ENCODE assay signal across 8 mouse cellular contexts in genomic region chr6:94640297-94640696, GRCm38 (mm10). TPM values are rescaled to one million over a fixed set of nuclear protein-coding genes. Genes with fewer than 3 reads are reported as not detected.
DNase-seq lines count a peak whose midpoint lies in the region; ATAC-seq and TF ChIP-seq lines count a peak whose summit lies in the region.

No protein-coding gene starts in this region.

- no peak overlapping the region for H3K9ac ChIP-seq in kidney, postnatal 0 days (ENCODE audit: low read depth, low read length)
- H3K9ac ChIP-seq in embryonic facial prominence, embryonic 11.5 days (replicated peaks; ENCODE audit: low read length), result no peak overlapping the region
- no peak overlapping the region for H3K9ac ChIP-seq in hindbrain, embryonic 16.5 days (ENCODE audit: low read depth, low read length)
- H3K9ac ChIP-seq in stomach, embryonic 16.5 days (ENCODE audit: low read length), result no peak overlapping the region
- no peak overlapping the region for H3K9ac ChIP-seq in kidney, embryonic 16.5 days (replicated peaks; ENCODE audit: low read length)

- no peak for TF ChIP-seq CTCF in kidney, postnatal 0 days (IDR thresholded peaks at IDR 0.05; ENCODE audit: low read depth)
- no peak for TF ChIP-seq CTCF in kidney, adult 2 months (conservative IDR thresholded peaks at IDR 0.05; ENCODE audit: insufficient read depth, insufficient read length, low read depth, low read length)

- no peak overlapping the region for H3K27ac ChIP-seq in kidney, postnatal 0 days
- no peak overlapping the region for H3K27ac ChIP-seq in kidney, adult 2 months (ENCODE audit: insufficient read depth, low read depth, low read length)
- no peak overlapping the region for H3K27ac ChIP-seq in embryonic facial prominence, embryonic 11.5 days (replicated peaks; ENCODE audit: low read depth, low read length)
- H3K27ac ChIP-seq in hindbrain, embryonic 16.5 days (ENCODE audit: low read depth, low read length), result peak overlapping the region; percentile 49; the same call in 1 of the 2 replicates
- peak overlapping the region; percentile 53 for H3K27ac ChIP-seq in stomach, embryonic 16.5 days (ENCODE audit: low read length)
- H3K27ac ChIP-seq in kidney, embryonic 16.5 days (ENCODE audit: low read length), result no peak overlapping the region

- 23% methylated on average over 7 of the region's 7 CpGs for whole genome bisulfite sequencing in kidney, postnatal 0 days
- WGBS in kidney, adult 2 months, result 42% methylated on average over 7 of the region's 7 CpGs
- 19% methylated on average over 7 of the region's 7 CpGs for WGBS in embryonic facial prominence, embryonic 11.5 days
- WGBS in hindbrain, embryonic 16.5 days, result 24% methylated on average over 7 of the region's 7 CpGs
- 23% methylated on average over 7 of the region's 7 CpGs for WGBS in stomach, embryonic 16.5 days
- 19% methylated on average over 7 of the region's 7 CpGs for WGBS in kidney, embryonic 16.5 days

- H3K4me2 ChIP-seq in kidney, postnatal 0 days (ENCODE audit: low read length), result no peak overlapping the region
- no peak overlapping the region for H3K4me2 ChIP-seq in embryonic facial prominence, embryonic 11.5 days (ENCODE audit: low read depth, low read length)
- no peak overlapping the region for H3K4me2 ChIP-seq in hindbrain, embryonic 16.5 days (ENCODE audit: low read length)
- no peak overlapping the region for H3K4me2 ChIP-seq in stomach, embryonic 16.5 days (ENCODE audit: low read depth, low read length)
- H3K4me2 ChIP-seq in kidney, embryonic 16.5 days (replicated peaks; ENCODE audit: low read depth, low read length), result no peak overlapping the region

- H3K27me3 ChIP-seq in kidney, postnatal 0 days (ENCODE audit: insufficient read depth, low read length), result no peaks in the 10 kb centered on the region
- no peaks in the 10 kb centered on the region for H3K27me3 ChIP-seq in kidney, adult 2 months (replicated peaks; ENCODE audit: control insufficient read depth, insufficient read depth, low read length)
- H3K27me3 ChIP-seq in embryonic facial prominence, embryonic 11.5 days (ENCODE audit: control insufficient read depth, insufficient read depth, low read length), result no peaks in the 10 kb centered on the region
- no peaks in the 10 kb centered on the region for H3K27me3 ChIP-seq in hindbrain, embryonic 16.5 days (replicated peaks; ENCODE audit: control insufficient read depth, insufficient read depth, low read length)
- H3K27me3 ChIP-seq in stomach, embryonic 16.5 days (ENCODE audit: control insufficient read depth, insufficient read depth, low read length), result no peaks in the 10 kb centered on the region
- no peaks in the 10 kb centered on the region for H3K27me3 ChIP-seq in kidney, embryonic 16.5 days (ENCODE audit: insufficient read depth, low read length)

- H3K9me3 ChIP-seq in kidney, postnatal 0 days (replicated peaks; ENCODE audit: low read length), result no peaks in the 10 kb centered on the region
- H3K9me3 ChIP-seq in embryonic facial prominence, embryonic 11.5 days (replicated peaks; ENCODE audit: control insufficient read depth, low read length), result no peaks in the 10 kb centered on the region
- H3K9me3 ChIP-seq in hindbrain, embryonic 16.5 days (ENCODE audit: control insufficient read depth, low read length), result no peaks in the 10 kb centered on the region
- no peaks in the 10 kb centered on the region for H3K9me3 ChIP-seq in stomach, embryonic 16.5 days (replicated peaks; ENCODE audit: control insufficient read depth, low read length)
- no peaks in the 10 kb centered on the region for H3K9me3 ChIP-seq in kidney, embryonic 16.5 days (ENCODE audit: low read length)

- no peak for TF ChIP-seq POLR2A in kidney, adult 2 months (IDR thresholded peaks at IDR 0.05; ENCODE audit: low read depth, low read length)

- no peak overlapping the region for H3K4me3 ChIP-seq in kidney, postnatal 0 days (replicated peaks; ENCODE audit: low read depth, low read length)
- H3K4me3 ChIP-seq in kidney, adult 2 months (ENCODE audit: insufficient read depth, low read depth, low read length), result no peak overlapping the region
- no peak overlapping the region for H3K4me3 ChIP-seq in embryonic facial prominence, embryonic 11.5 days (ENCODE audit: low read depth, low read length)
- H3K4me3 ChIP-seq in hindbrain, embryonic 16.5 days (ENCODE audit: low read length), result no peak overlapping the region
- no peak overlapping the region for H3K4me3 ChIP-seq in stomach, embryonic 16.5 days (replicated peaks; ENCODE audit: low read length)
- no peak overlapping the region for H3K4me3 ChIP-seq in kidney, embryonic 16.5 days (ENCODE audit: low read length)

- H3K4me1 ChIP-seq in kidney, postnatal 0 days (replicated peaks; ENCODE audit: insufficient read depth, low read length), result peaks cover 4% of the 10 kb centered on the region; the same call in 1 of the 2 replicates
- H3K4me1 ChIP-seq in kidney, adult 2 months (ENCODE audit: control insufficient read depth, insufficient read depth, low read length), result peaks cover 4% of the 10 kb centered on the region
- H3K4me1 ChIP-seq in embryonic facial prominence, embryonic 11.5 days (ENCODE audit: control insufficient read depth, insufficient read depth, low read length), result no peaks in the 10 kb centered on the region; the same call in 1 of the 2 replicates
- peaks cover 6% of the 10 kb centered on the region for H3K4me1 ChIP-seq in hindbrain, embryonic 16.5 days (ENCODE audit: control insufficient read depth, insufficient read depth, low read depth, low read length)
- peaks cover 41% of the 10 kb centered on the region for H3K4me1 ChIP-seq in stomach, embryonic 16.5 days (ENCODE audit: control insufficient read depth, insufficient read depth, low read length)
- peaks cover 20% of the 10 kb centered on the region for H3K4me1 ChIP-seq in kidney, embryonic 16.5 days (ENCODE audit: insufficient read depth, low read length)

- no peaks in the 10 kb centered on the region; the same call in 1 of the 2 replicates for H3K36me3 ChIP-seq in kidney, postnatal 0 days (ENCODE audit: insufficient read depth, low read length)
- no peaks in the 10 kb centered on the region for H3K36me3 ChIP-seq in kidney, adult 2 months (ENCODE audit: control insufficient read depth, insufficient read depth, low read length)
- no peaks in the 10 kb centered on the region for H3K36me3 ChIP-seq in embryonic facial prominence, embryonic 11.5 days (replicated peaks; ENCODE audit: control insufficient read depth, insufficient read depth, low read depth, low read length)
- no peaks in the 10 kb centered on the region for H3K36me3 ChIP-seq in hindbrain, embryonic 16.5 days (ENCODE audit: control insufficient read depth, insufficient read depth, low read length)
- H3K36me3 ChIP-seq in stomach, embryonic 16.5 days (ENCODE audit: control insufficient read depth, insufficient read depth, low read length), result no peaks in the 10 kb centered on the region
- no peaks in the 10 kb centered on the region for H3K36me3 ChIP-seq in kidney, embryonic 16.5 days (ENCODE audit: insufficient read depth, low read length)

- DNase-seq in kidney, postnatal 0 days (ENCODE audit: low spot score), result peak; percentile 61
- no peak for DNase-seq in kidney, adult 2 months
- peak; percentile 59 for DNase-seq in adrenal gland, postnatal 14 days
- DNase-seq in embryonic facial prominence, embryonic 11.5 days (ENCODE audit: low spot score), result peak; percentile 45
- DNase-seq in spleen, adult 18-20 months, result no peak

- peak; percentile 36; the same call in 1 of the 2 replicates for ATAC-seq in kidney, postnatal 0 days (replicated peaks; ENCODE audit: low FRiP score, low read depth)
- ATAC-seq in embryonic facial prominence, embryonic 11.5 days (replicated peaks; ENCODE audit: insufficient number of reproducible peaks, low FRiP score, low TSS enrichment, low read depth), result no peak
- peak; percentile 66 for ATAC-seq in hindbrain, embryonic 16.5 days
- no peak for ATAC-seq in stomach, embryonic 16.5 days (ENCODE audit: insufficient read depth, low FRiP score)
- no peak; the same call in 1 of the 2 replicates for ATAC-seq in kidney, embryonic 16.5 days (ENCODE audit: low FRiP score, low TSS enrichment)

RNA-seq across cellular contexts. Expression of gene Lrig1, which starts 59.7 kb away (rescaled TPM):
- polyA plus RNA-seq in kidney, postnatal 0 days (2015; fragmentation: Nextera tagmentation; extraction: Ambion mirVana), result 6.1 and 8.3 TPM in 2 replicates
- polyA plus RNA-seq in kidney, adult 2 months (2012; rRNA removed), result 12.1 and 14.1 TPM in 2 replicates
- total RNA-seq in adrenal gland, postnatal 14 days (2021), result 18.5 and 19.1 TPM in 2 replicates
- 15.1 and 17.2 TPM in 2 replicates for polyA plus RNA-seq in embryonic facial prominence, embryonic 11.5 days (2014; fragmentation: Nextera tagmentation; extraction: Ambion mirVana)
- 18.7 and 22.7 TPM in 2 replicates for polyA plus RNA-seq in hindbrain, embryonic 16.5 days (2015; fragmentation: Nextera tagmentation; extraction: Ambion mirVana)
- 18.3 and 24.0 TPM in 2 replicates for polyA plus RNA-seq in stomach, embryonic 16.5 days (2015; fragmentation: Nextera tagmentation; extraction: Ambion mirVana)
- 6.3 and 7.4 TPM in 2 replicates for polyA plus RNA-seq in kidney, embryonic 16.5 days (2015; fragmentation: Nextera tagmentation; extraction: Ambion mirVana)

Comparison
In these comparisons a context has a peak if more than half of its experiments do, and no peak if none do; other contexts are left out.
1. ATAC-seq: peak in kidney, postnatal 0 days (single experiment) and hindbrain, embryonic 16.5 days (single experiment); none in embryonic facial prominence, embryonic 11.5 days (single experiment), stomach, embryonic 16.5 days (single experiment) and kidney, embryonic 16.5 days (single experiment).
2. DNase-seq: peak in kidney, postnatal 0 days (single experiment), adrenal gland, postnatal 14 days (single experiment) and embryonic facial prominence, embryonic 11.5 days (single experiment); none in kidney, adult 2 months (single experiment) and spleen, adult 18-20 months (0 of 2).
3. H3K27ac ChIP-seq: peak in hindbrain, embryonic 16.5 days (single experiment) and stomach, embryonic 16.5 days (single experiment); none in kidney, postnatal 0 days (single experiment), kidney, adult 2 months (single experiment), embryonic facial prominence, embryonic 11.5 days (single experiment) and kidney, embryonic 16.5 days (single experiment).